Mouse (Mus musculus): ENCODE results near the gene Srsf10.

DNA sequence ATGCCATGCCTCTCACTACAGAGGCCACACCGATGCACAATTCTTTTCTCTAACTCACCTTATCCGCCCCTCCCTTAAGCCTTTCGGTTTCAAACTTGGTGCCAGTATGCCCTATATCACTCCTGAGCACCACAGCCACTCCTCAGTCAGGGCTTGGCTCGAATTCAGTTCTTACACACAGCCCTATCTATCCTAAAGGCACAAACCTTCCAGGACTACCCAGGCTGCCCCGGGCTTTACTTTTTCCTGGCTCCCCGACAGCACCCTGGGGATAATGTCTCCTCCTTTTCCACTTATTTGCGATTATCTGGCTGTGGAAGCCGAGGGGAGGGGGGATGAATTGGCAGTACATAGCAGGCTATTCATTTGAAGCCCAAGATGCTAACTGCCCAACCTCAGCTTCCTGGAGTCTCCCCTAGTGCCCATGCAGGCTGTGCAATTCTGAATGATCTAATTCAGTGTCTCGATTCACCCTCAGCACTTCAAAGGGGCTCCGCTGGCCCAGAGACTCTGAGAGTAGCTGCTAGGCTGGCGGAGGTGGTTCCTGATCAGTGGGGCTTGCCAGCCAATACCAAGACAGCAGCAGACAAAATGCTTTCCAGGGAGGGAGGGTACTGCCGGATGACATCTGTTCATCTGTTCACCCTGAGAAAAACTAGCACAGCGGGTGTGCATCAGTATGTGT, 5.0 kb upstream of the Srsf10 start:
- TF ChIP-seq NANOG (IDR thresholded peaks at IDR 0.05; ENCODE audit: borderline replicate concordance, low read length) (no peak), CTCF (conservative IDR thresholded peaks at IDR 0.05; ENCODE audit: low read length) (no peak), POU5F1 (IDR thresholded peaks at IDR 0.05; ENCODE audit: borderline replicate concordance, low read length) (no peak)
